Mouse (Mus musculus) bone marrow, adult 2 months (tissue): ENCODE data around the gene Itprid1. TPM values are rescaled to one million over a fixed set of nuclear protein-coding genes. Genes with fewer than 3 reads are reported as not detected.

Experiments
- H3K27ac ChIP-seq: fragments of 200-500 bp; 2 replicates; pipeline ENCODE4 v1.5.1; 2012; ENCODE audit warnings: low read depth, mild to moderate bottlenecking, control low read depth, inconsistent platforms, low read length; ENCODE audit not compliant: control insufficient read depth, poor library complexity, insufficient read depth
- H3K4me1 ChIP-seq: fragments of 200-500 bp; 2 replicates; pipeline ENCODE4 v1.6.1; 2011; ENCODE audit warnings: low read length; ENCODE audit not compliant: control insufficient read depth, insufficient read depth
- H3K4me3 ChIP-seq: fragments of 200-500 bp; replicated peaks from 2 replicates; pipeline ENCODE3; 2011; ENCODE audit warnings: mild to moderate bottlenecking, low read depth, low read length, control low read depth; ENCODE audit not compliant: control insufficient read depth
- CTCF ChIP-seq: fragments of 200-500 bp; IDR thresholded peaks from 2 replicates; pipeline ENCODE4 v1.5.1; 2011; ENCODE audit warnings: low read length, control low read depth; ENCODE audit not compliant: control insufficient read depth, insufficient read depth
- POLR2A ChIP-seq: fragments of 200-500 bp; IDR thresholded peaks from 2 replicates; pipeline ENCODE4 v1.6.1; 2011; ENCODE audit warnings: low read depth, mild to moderate bottlenecking, control low read depth, low read length, borderline replicate concordance; ENCODE audit not compliant: control insufficient read depth
- WGBS: fragments of 180-500 bp; shearing (Covaris S2); methylation state at CpG from one replicate; pipeline ENCODE4 v1.1.7; 2018; 5-methylcytosine and 5-hydroxymethylcytosine counted together
- polyA plus RNA-seq: library from polyadenylated mRNA; stranded (reverse); fragments of >200 nt; gene quantifications from 2 replicates; pipeline ENCODE4 v1.2.4, GENCODE M21; 2011; ENCODE audit warnings: low replicate concordance; ENCODE audit not compliant: missing spikeins, insufficient read depth, insufficient read length

Itprid1 gene
- not detected in 2 replicates for polyA plus RNA-seq

- 83% methylated on average over 8 of the region's 8 CpGs for WGBS
- no peaks in the 10 kb centered on the region for H3K4me1 ChIP-seq
- no peak within 1 kb of the TSS for H3K27ac ChIP-seq
- no peak within 1 kb of the TSS for H3K4me3 ChIP-seq
- TF ChIP-seq POLR2A (no peak), CTCF (no peak)
These were observed at the start of gene Itprid1 for GRCm38 (mm10) chr6:55836650-55837320. Gene Itprid1, plus strand, starts transcription at chr6:55836895.

GRCm38 (mm10) chr6:55789557-55789956 is 47.1 kb upstream of the Itprid1 start:
- no peaks in the 10 kb centered on the region for H3K4me1 ChIP-seq
- 3% methylated on average over 1 of the region's 1 CpGs for WGBS
- TF ChIP-seq POLR2A (no peak), CTCF (no peak)
- H3K27ac ChIP-seq = no peak overlapping the region
- H3K4me3 ChIP-seq = no peak overlapping the region

GRCm38 (mm10) chr6:55791852-55792496 is 44.7 kb upstream of the Itprid1 start:
- no peaks in the 10 kb centered on the region for H3K4me1 ChIP-seq
- TF ChIP-seq CTCF (no peak), POLR2A (no peak)
- H3K4me3 ChIP-seq = no peak overlapping the region
- WGBS = 70% methylated on average over 6 of the region's 6 CpGs
- no peak overlapping the region for H3K27ac ChIP-seq

GRCm38 (mm10) chr6:55792536-55792935 is 44.2 kb upstream of the Itprid1 start:
- no peaks in the 10 kb centered on the region for H3K4me1 ChIP-seq
- H3K4me3 ChIP-seq = no peak overlapping the region
- 74% methylated on average over 8 of the region's 8 CpGs for WGBS
- no peak overlapping the region for H3K27ac ChIP-seq
- TF ChIP-seq POLR2A (no peak), CTCF (no peak)

- WGBS = 0% methylated on average over 1 of the region's 1 CpGs
- Histone ChIP-seq H3K27ac (no peak overlapping the region), H3K4me3 (no peak overlapping the region), H3K4me1 (no peaks in the 10 kb centered on the region)
- TF ChIP-seq CTCF (no peak), POLR2A (no peak)
These were observed 34.0 kb upstream of the Itprid1 start for GRCm38 (mm10) chr6:55802686-55803085.

- 66% methylated on average over 7 of the region's 7 CpGs for WGBS
- Histone ChIP-seq H3K4me1 (no peaks in the 10 kb centered on the region), H3K4me3 (no peak overlapping the region), H3K27ac (no peak overlapping the region)
- TF ChIP-seq POLR2A (no peak), CTCF (no peak)
These were observed 33.3 kb upstream of the Itprid1 start for GRCm38 (mm10) chr6:55803357-55803756.

- 24% methylated on average over 12 of the region's 12 CpGs for WGBS
- Histone ChIP-seq H3K27ac (no peak overlapping the region), H3K4me3 (no peak overlapping the region), H3K4me1 (no peaks in the 10 kb centered on the region)
- TF ChIP-seq POLR2A = no peak
- peak; percentile 20; the same call in 1 of the 2 replicates for TF ChIP-seq CTCF
These were observed 32.6 kb upstream of the Itprid1 start for GRCm38 (mm10) chr6:55803991-55804680.

- Histone ChIP-seq H3K27ac (no peak overlapping the region), H3K4me1 (no peaks in the 10 kb centered on the region), H3K4me3 (no peak overlapping the region)
- no peak for TF ChIP-seq CTCF
- TF ChIP-seq POLR2A = no peak
- WGBS = 77% methylated on average over 4 of the region's 4 CpGs
These were observed 32.1 kb upstream of the Itprid1 start for GRCm38 (mm10) chr6:55804681-55805000.
